Mouse (Mus musculus) CD8-positive naive resting alpha-beta T cell, adult 2 months (primary cell): ENCODE data around the gene Pcbd2.

ENCODE experiments used
- DNase-seq, 2 experiments: peaks; one replicate each; pipeline ENCODE4 v3.0.0; 2022; ENCODE audit warnings: low read depth in 2 of 2, low spot score in 2 of 2

The Pcbd2 gene

GRCm38 (mm10) chr13:55733628-55734502 is 6.7 kb downstream of the Pcbd2 start:
- DNase-seq, result no peak

GRCm38 (mm10) chr13:55737885-55738284 is 10.7 kb downstream of the Pcbd2 start:
- DNase-seq, result no peak

- DNase-seq, result no peak
These were observed 15.1 kb downstream of the Pcbd2 start for GRCm38 (mm10) chr13:55742306-55742705.

GRCm38 (mm10) chr13:55754380-55754779 is 27.2 kb downstream of the Pcbd2 start:
- DNase-seq, result no peak

- no peak for DNase-seq
These were observed 29.6 kb downstream of the Pcbd2 start for GRCm38 (mm10) chr13:55756789-55757188.

GRCm38 (mm10) chr13:55757645-55758044 is 30.5 kb downstream of the Pcbd2 start:
- DNase-seq, result no peak

- DNase-seq, result no peak
These were observed 33.4 kb downstream of the Pcbd2 start for GRCm38 (mm10) chr13:55760576-55760975.

GRCm38 (mm10) chr13:55761486-55761885 is 34.3 kb downstream of the Pcbd2 start:
- DNase-seq, result no peak

- DNase-seq, result no peak
These were observed 47.2 kb downstream of the Pcbd2 start for GRCm38 (mm10) chr13:55774352-55774751.

GRCm38 (mm10) chr13:55775056-55775455 is 47.9 kb downstream of the Pcbd2 start:
- no peak for DNase-seq

- no peak for DNase-seq
These were observed 57.1 kb downstream of the Pcbd2 start, which contains the start of gene Catsper3 for GRCm38 (mm10) chr13:55784268-55784667. Gene Catsper3, plus strand, starts transcription at chr13:55784568.

GRCm38 (mm10) chr13:55786120-55786519 is 59.0 kb downstream of the Pcbd2 start:
- DNase-seq, result no peak

- DNase-seq, result no peak
These were observed 74.1 kb downstream of the Pcbd2 start for GRCm38 (mm10) chr13:55801246-55801645.

GRCm38 (mm10) chr13:55803973-55804372 is 76.8 kb downstream of the Pcbd2 start:
- no peak for DNase-seq

GRCm38 (mm10) chr13:55809041-55809623 is 82.0 kb downstream of the Pcbd2 start:
- DNase-seq, result no peak

GRCm38 (mm10) chr13:55809707-55810106 is 82.5 kb downstream of the Pcbd2 start:
- DNase-seq, result no peak

- DNase-seq, result no peak
These were observed 83.8 kb downstream of the Pcbd2 start for GRCm38 (mm10) chr13:55810947-55811346.

GRCm38 (mm10) chr13:55813490-55814016 is 86.4 kb downstream of the Pcbd2 start:
- no peak for DNase-seq

GRCm38 (mm10) chr13:55814834-55815233 is 87.7 kb downstream of the Pcbd2 start:
- DNase-seq, result no peak

- DNase-seq, result no peak
These were observed 95.3 kb downstream of the Pcbd2 start for GRCm38 (mm10) chr13:55822499-55822898.

- no peak for DNase-seq
These were observed 97.2 kb downstream of the Pcbd2 start for GRCm38 (mm10) chr13:55824151-55824945.
